ENCODE assay signal across 14 mouse cellular contexts in genomic region chr7:102665378-102665777, GRCm38 (mm10). TPM values are rescaled to one million over a fixed set of nuclear protein-coding genes. Genes with fewer than 3 reads are reported as not detected.
DNase-seq lines count a peak whose midpoint lies in the region; ATAC-seq and TF ChIP-seq lines count a peak whose summit lies in the region.
"Had no signal": no experiment of that assay in that cellular context is flagged by ENCODE, and none has a peak within 500 bp of the region (broad histone marks: within the 10 kb centered on the region; RNA-seq: fewer than 3 reads in every experiment).

No protein-coding gene starts in this region.

- no peaks in the 10 kb centered on the region for H3K4me1 ChIP-seq in thymus, adult 2 months (replicated peaks; ENCODE audit: control insufficient read depth, insufficient read depth, low read length)
- H3K4me1 ChIP-seq in stomach, postnatal 0 days (replicated peaks; ENCODE audit: control insufficient read depth, insufficient read depth) = no peaks in the 10 kb centered on the region
- H3K4me1 ChIP-seq: forebrain, embryonic 13.5 days; limb, embryonic 15.5 days; midbrain, embryonic 15.5 days had no signal

- TF ChIP-seq CTCF in thymus, adult 2 months (IDR thresholded peaks at IDR 0.05; ENCODE audit: borderline replicate concordance, control insufficient read depth, extremely low read depth, insufficient read depth, low read length, poor library complexity) = no peak
- peak; percentile 75 for TF ChIP-seq CTCF in stomach, postnatal 0 days (IDR thresholded peaks at IDR 0.05; ENCODE audit: low read depth)

- TF ChIP-seq EP300 in stomach, postnatal 0 days (optimal IDR thresholded peaks at IDR 0.05) = no peak

- H3K4me2 ChIP-seq in stomach, postnatal 0 days (replicated peaks; ENCODE audit: low read depth) = no peak overlapping the region
- H3K4me2 ChIP-seq: forebrain, embryonic 13.5 days; limb, embryonic 15.5 days; midbrain, embryonic 15.5 days had no signal

- H3K9me3 ChIP-seq in stomach, postnatal 0 days (ENCODE audit: control insufficient read depth, low read length) = no peaks in the 10 kb centered on the region
- H3K9me3 ChIP-seq: forebrain, embryonic 13.5 days; limb, embryonic 15.5 days; midbrain, embryonic 15.5 days had no signal

- ATAC-seq in stomach, postnatal 0 days (ENCODE audit: low FRiP score, low TSS enrichment) = no peak
- ATAC-seq: forebrain, embryonic 13.5 days; midbrain, embryonic 15.5 days had no signal

- H3K27me3 ChIP-seq in thymus, adult 2 months (ENCODE audit: control insufficient read depth, insufficient read depth, low read length) = no peaks in the 10 kb centered on the region
- no peaks in the 10 kb centered on the region for H3K27me3 ChIP-seq in stomach, postnatal 0 days (ENCODE audit: control insufficient read depth, insufficient read depth, low read length)
- H3K27me3 ChIP-seq: forebrain, embryonic 13.5 days; limb, embryonic 15.5 days; midbrain, embryonic 15.5 days had no signal

- 31% methylated on average over 2 of the region's 2 CpGs for WGBS in thymus, adult 2 months
- 38% methylated on average over 2 of the region's 2 CpGs for WGBS in stomach, postnatal 0 days

- TF ChIP-seq POLR2A in thymus, adult 2 months (IDR thresholded peaks at IDR 0.05; ENCODE audit: control insufficient read depth, extremely low read depth, insufficient read depth, low read length, poor library complexity) = no peak

- H3K27ac ChIP-seq in thymus, adult 2 months (ENCODE audit: control insufficient read depth, insufficient read depth, low read length) = no peak overlapping the region
- no peak overlapping the region for H3K27ac ChIP-seq in stomach, postnatal 0 days (replicated peaks)
- H3K27ac ChIP-seq: forebrain, embryonic 13.5 days; limb, embryonic 15.5 days; midbrain, embryonic 15.5 days had no signal

- peak; percentile 10 for DNase-seq in adrenal gland, postnatal 14 days
- DNase-seq in adrenal gland, postnatal 4 days (ENCODE audit: low spot score in 2 of 2) = no peak
- peak; percentile 8 to 12 for DNase-seq in kidney, postnatal 4 days
- no peak for DNase-seq in kidney, postnatal 10 days
- DNase-seq in thymus, postnatal 0 days (ENCODE audit: low spot score) = peak; percentile 26
- DNase-seq in thymus, adult 2 months = no peak
- DNase-seq in stomach, postnatal 0 days (ENCODE audit: low spot score) = no peak
- no peak for DNase-seq in testis, postnatal 10 days (ENCODE audit: low spot score)
- DNase-seq: B cell, adult 2 months; cerebellum, adult 9-11 months had no signal

- no peaks in the 10 kb centered on the region for H3K36me3 ChIP-seq in thymus, adult 2 months (ENCODE audit: control insufficient read depth, insufficient read depth, low read length)
- H3K36me3 ChIP-seq in stomach, postnatal 0 days (ENCODE audit: control insufficient read depth, insufficient read depth, low read length) = no peaks in the 10 kb centered on the region
- H3K36me3 ChIP-seq: limb, embryonic 15.5 days; midbrain, embryonic 15.5 days had no signal

- no peak overlapping the region for H3K4me3 ChIP-seq in thymus, adult 2 months (ENCODE audit: control insufficient read depth, insufficient read depth, low read length)
- no peak overlapping the region for H3K4me3 ChIP-seq in stomach, postnatal 0 days (ENCODE audit: low read depth, low read length)
- H3K4me3 ChIP-seq: forebrain, embryonic 13.5 days; limb, embryonic 15.5 days; midbrain, embryonic 15.5 days had no signal

- H3K9ac ChIP-seq in stomach, postnatal 0 days (ENCODE audit: low read length) = no peak overlapping the region
- H3K9ac ChIP-seq: forebrain, embryonic 13.5 days; limb, embryonic 15.5 days; midbrain, embryonic 15.5 days had no signal

RNA-seq across cellular contexts. Expression of gene Olfr556, which starts 0.7 kb away (rescaled TPM):
- not detected in 2 replicates for total RNA-seq in adrenal gland, postnatal 14 days (2021)
- not detected for total RNA-seq in adrenal gland, postnatal 4 days (2021)
- not detected in 2 replicates for polyA plus RNA-seq in thymus, postnatal 0 days (2015; fragmentation: Nextera tagmentation; extraction: Ambion mirVana)
- not detected in 2 replicates for polyA plus RNA-seq in thymus, adult 2 months (2012; rRNA removed)
- not detected in 2 replicates for polyA plus RNA-seq in stomach, postnatal 0 days (2015; fragmentation: Nextera tagmentation; extraction: Ambion mirVana)
- polyA plus RNA-seq: forebrain, embryonic 13.5 days; limb, embryonic 15.5 days; midbrain, embryonic 15.5 days; stomach, embryonic 14.5 days had no signal

RNA-seq across cellular contexts. Expression of gene Olfr555, which starts 6.8 kb away (rescaled TPM):
- total RNA-seq in adrenal gland, postnatal 14 days (2021) = not detected in 2 replicates
- not detected for total RNA-seq in adrenal gland, postnatal 4 days (2021)
- not detected in 2 replicates for polyA plus RNA-seq in thymus, postnatal 0 days (2015; fragmentation: Nextera tagmentation; extraction: Ambion mirVana)
- not detected in 2 replicates for polyA plus RNA-seq in thymus, adult 2 months (2012; rRNA removed)
- not detected in 2 replicates for polyA plus RNA-seq in stomach, postnatal 0 days (2015; fragmentation: Nextera tagmentation; extraction: Ambion mirVana)
- polyA plus RNA-seq: forebrain, embryonic 13.5 days; limb, embryonic 15.5 days; midbrain, embryonic 15.5 days; stomach, embryonic 14.5 days had no signal

RNA-seq across cellular contexts. Expression of gene Trim68, which starts 21.7 kb away (rescaled TPM):
- 9.4 and 10.3 TPM in 2 replicates for total RNA-seq in adrenal gland, postnatal 14 days (2021)
- 10 to 100 TPM; 16.0 to 20.2 TPM for total RNA-seq in adrenal gland, postnatal 4 days (2021)
- 8.1 and 8.6 TPM in 2 replicates for polyA plus RNA-seq in thymus, postnatal 0 days (2015; fragmentation: Nextera tagmentation; extraction: Ambion mirVana)
- 14.0 and 16.3 TPM in 2 replicates for polyA plus RNA-seq in thymus, adult 2 months (2012; rRNA removed)
- 9.6 and 9.7 TPM in 2 replicates for polyA plus RNA-seq in stomach, postnatal 0 days (2015; fragmentation: Nextera tagmentation; extraction: Ambion mirVana)

RNA-seq across cellular contexts. Expression of gene Olfr554, which starts 27.1 kb away (rescaled TPM):
- total RNA-seq in adrenal gland, postnatal 14 days (2021) = not detected in 2 replicates
- not detected for total RNA-seq in adrenal gland, postnatal 4 days (2021)
- not detected in 2 replicates for polyA plus RNA-seq in thymus, postnatal 0 days (2015; fragmentation: Nextera tagmentation; extraction: Ambion mirVana)
- not detected in 2 replicates for polyA plus RNA-seq in thymus, adult 2 months (2012; rRNA removed)
- polyA plus RNA-seq in stomach, postnatal 0 days (2015; fragmentation: Nextera tagmentation; extraction: Ambion mirVana) = not detected in 2 replicates
- polyA plus RNA-seq: forebrain, embryonic 13.5 days; limb, embryonic 15.5 days; midbrain, embryonic 15.5 days; stomach, embryonic 14.5 days had no signal

RNA-seq across cellular contexts. Expression of gene Olfr557, which starts 30.3 kb away (rescaled TPM):
- total RNA-seq in adrenal gland, postnatal 14 days (2021) = not detected in 2 replicates
- total RNA-seq in adrenal gland, postnatal 4 days (2021) = not detected
- polyA plus RNA-seq in thymus, postnatal 0 days (2015; fragmentation: Nextera tagmentation; extraction: Ambion mirVana) = not detected in 2 replicates
- not detected in 2 replicates for polyA plus RNA-seq in thymus, adult 2 months (2012; rRNA removed)
- polyA plus RNA-seq in stomach, postnatal 0 days (2015; fragmentation: Nextera tagmentation; extraction: Ambion mirVana) = not detected in 2 replicates
- polyA plus RNA-seq: forebrain, embryonic 13.5 days; limb, embryonic 15.5 days; midbrain, embryonic 15.5 days; stomach, embryonic 14.5 days had no signal

Comparison
In these comparisons a context has a peak if more than half of its experiments do, and no peak if none do; other contexts are left out.
1. DNase-seq: peak in adrenal gland, postnatal 14 days (single experiment), kidney, postnatal 4 days (2 of 2) and thymus, postnatal 0 days (single experiment); none in adrenal gland, postnatal 4 days (0 of 2), kidney, postnatal 10 days (single experiment), thymus, adult 2 months (single experiment), stomach, postnatal 0 days (single experiment) and testis, postnatal 10 days (single experiment).